Mouse (Mus musculus) left cerebral cortex, adult 18-20 months (tissue): ENCODE results near the gene Wbp1. TPM values are rescaled to one million over a fixed set of nuclear protein-coding genes. Genes with fewer than 3 reads are reported as not detected.
A peak's percentile ranks its signal among the peaks of the same experiment; 100 is the strongest.

ENCODE experiments used
- DNase-seq, 2 experiments: peaks; one replicate each; pipeline ENCODE4 v3.0.0; 2021 to 2022; ENCODE audit warnings: low spot score in 2 of 2, mixed read lengths in 1 of 2
- total RNA-seq, 2 experiments: library from RNA; stranded (reverse); gene quantifications; 2 replicates each; pipeline ENCODE4 v1.2.3; 2021

Wbp1 gene
- total RNA-seq, 2 experiments from 2014 or later: 37.2 to 40.2 TPM

GRCm38 (mm10) chr6:83117616-83118015, 3.7 kb downstream of the Wbp1 start:
- no peak for DNase-seq

- no peak for DNase-seq
Observed at GRCm38 (mm10) chr6:83117165-83117438, 4.3 kb downstream of the Wbp1 start.

GRCm38 (mm10) chr6:83116373-83117164, 4.8 kb downstream of the Wbp1 start:
- no peak for DNase-seq

- DNase-seq: no peak
Observed at GRCm38 (mm10) chr6:83115682-83116372, 5.5 kb downstream of the Wbp1 start.

- DNase-seq: peak; percentile 95
Observed at GRCm38 (mm10) chr6:83115011-83115671, 6.2 kb downstream of the Wbp1 start, which contains the start of gene Mogs. TSS of gene Mogs (plus strand) at chr6:83115496.

- no peak for DNase-seq
Observed at GRCm38 (mm10) chr6:83111510-83112136, 9.7 kb downstream of the Wbp1 start.

GRCm38 (mm10) chr6:83108762-83109668, 12.3 kb downstream of the Wbp1 start, which contains the start of gene Mrpl53:
TSS of gene Mrpl53 (plus strand) at chr6:83109040.
- peak; percentile 79 to 81 for DNase-seq

- peak; percentile 72 to 77 for DNase-seq
Observed at GRCm38 (mm10) chr6:83107566-83108400, 13.6 kb downstream of the Wbp1 start.

GRCm38 (mm10) chr6:83104158-83104557, 17.2 kb downstream of the Wbp1 start:
- DNase-seq: no peak

- no peak for DNase-seq
Observed at GRCm38 (mm10) chr6:83103130-83103650, 18.2 kb downstream of the Wbp1 start.

GRCm38 (mm10) chr6:83101688-83102556, 19.4 kb downstream of the Wbp1 start:
- peak in 1 of 2 experiments; percentile 56 for DNase-seq

GRCm38 (mm10) chr6:83101316-83101687, 20.1 kb downstream of the Wbp1 start, which contains the start of the genes Ccdc142 and Gm42688:
TSS of gene Ccdc142 (plus strand) at chr6:83101601.
TSS of gene Gm42688 (plus strand) at chr6:83101617.
- DNase-seq: peak; percentile 85 to 88

- DNase-seq: no peak
Observed at GRCm38 (mm10) chr6:83098411-83098810, 22.9 kb downstream of the Wbp1 start.

- no peak for DNase-seq
Observed at GRCm38 (mm10) chr6:83095968-83096367, 25.4 kb downstream of the Wbp1 start.

- no peak for DNase-seq
Observed at GRCm38 (mm10) chr6:83092416-83093127, 28.8 kb downstream of the Wbp1 start.

- no peak for DNase-seq
Observed at GRCm38 (mm10) chr6:83087926-83088260, 33.5 kb downstream of the Wbp1 start.

- no peak for DNase-seq
Observed at GRCm38 (mm10) chr6:83087205-83087925, 34.0 kb downstream of the Wbp1 start.
